Mouse (Mus musculus) adrenal gland (tissue): Measurements from ENCODE around the gene Apbb2.

ENCODE experiments used
- intact Hi-C: fragments of 180-260 bp; cut with DNase I; formaldehyde crosslinking; loops from one replicate; pipeline ENCODE4 v1.15.1; 2025

Apbb2 gene

GRCm38 (mm10) chr5:66319341-66319740 lies 299.2 kb downstream of the Apbb2 start:
- intact Hi-C loops: loop anchor here (5.0 kb wide), 1 partner anchor 42 kb away; no protein-coding TSS in a partner anchor

DNA sequence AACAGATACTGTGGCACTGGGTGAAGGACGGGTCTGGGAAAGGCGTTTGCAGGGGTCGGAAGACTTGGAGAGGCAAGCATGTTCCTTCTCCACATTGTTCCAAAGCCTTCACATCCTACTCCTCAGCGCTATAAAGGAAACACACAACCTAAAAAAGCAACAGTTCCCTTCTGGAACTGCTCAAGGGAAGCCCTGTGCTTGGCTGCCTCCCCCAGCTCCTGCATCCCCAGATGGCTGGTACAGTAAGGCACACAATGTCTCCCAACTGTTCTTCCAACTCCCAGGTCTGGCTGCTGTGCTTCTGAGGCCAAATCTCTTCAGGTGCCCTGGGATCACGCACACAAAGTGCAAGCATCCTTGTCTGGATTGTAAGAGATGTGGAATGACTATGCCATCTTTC lies 302.8 kb downstream of the Apbb2 start:
- intact Hi-C loops: loop anchor here (5.0 kb wide), 1 partner anchor 38 kb away; no protein-coding TSS in a partner anchor

- intact Hi-C loops: no loop called here
These were observed 307.8 kb downstream of the Apbb2 start for GRCm38 (mm10) chr5:66310806-66311205.

- intact Hi-C loops: no loop called here
These were observed 308.3 kb downstream of the Apbb2 start for GRCm38 (mm10) chr5:66310328-66310727.

GRCm38 (mm10) chr5:66305511-66305910 lies 313.1 kb downstream of the Apbb2 start:
- intact Hi-C loops: no loop called here

DNA sequence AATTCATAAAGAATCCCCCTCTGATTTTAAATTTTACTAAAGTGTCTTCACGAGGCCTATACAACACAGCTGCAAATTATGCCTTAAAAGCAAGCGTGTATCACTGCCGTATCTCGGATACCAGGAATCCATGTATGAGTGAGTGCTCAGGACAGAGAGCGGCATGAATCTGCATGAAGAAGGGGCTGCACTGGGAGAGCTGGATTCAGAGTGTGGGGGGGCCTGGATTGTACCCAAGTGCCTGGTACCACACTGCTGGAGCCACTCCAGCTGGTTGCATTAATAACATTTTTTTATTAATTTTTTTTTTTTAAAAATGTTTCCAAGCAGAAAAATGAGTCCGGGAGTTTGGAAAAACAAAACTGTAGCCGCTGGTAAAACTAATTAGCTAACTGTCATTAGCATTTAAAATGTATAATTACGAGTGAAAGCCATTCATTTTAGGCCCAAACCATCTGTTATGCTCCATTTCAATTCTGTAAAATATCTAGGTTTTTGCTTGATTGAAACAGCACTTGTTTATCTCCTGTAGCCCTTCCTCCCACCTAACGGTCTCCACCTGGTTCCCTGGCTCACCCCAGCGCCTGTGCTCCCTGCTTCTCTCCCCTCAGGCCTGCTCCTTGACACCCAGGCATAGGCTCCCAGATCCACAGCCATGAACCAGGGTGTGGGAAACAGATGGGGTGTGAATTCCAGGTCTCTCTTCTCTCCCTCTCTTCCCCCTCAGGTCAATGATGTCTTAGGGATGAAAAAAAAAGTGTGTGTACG lies 314.1 kb downstream of the Apbb2 start:
- intact Hi-C loops: no loop called here

GRCm38 (mm10) chr5:66302873-66303272 lies 315.7 kb downstream of the Apbb2 start:
- intact Hi-C loops: no loop called here

- intact Hi-C loops: no loop called here
These were observed 316.3 kb downstream of the Apbb2 start for GRCm38 (mm10) chr5:66302085-66302815.

- intact Hi-C loops: no loop called here
These were observed 318.0 kb downstream of the Apbb2 start for GRCm38 (mm10) chr5:66300576-66300975.

DNA sequence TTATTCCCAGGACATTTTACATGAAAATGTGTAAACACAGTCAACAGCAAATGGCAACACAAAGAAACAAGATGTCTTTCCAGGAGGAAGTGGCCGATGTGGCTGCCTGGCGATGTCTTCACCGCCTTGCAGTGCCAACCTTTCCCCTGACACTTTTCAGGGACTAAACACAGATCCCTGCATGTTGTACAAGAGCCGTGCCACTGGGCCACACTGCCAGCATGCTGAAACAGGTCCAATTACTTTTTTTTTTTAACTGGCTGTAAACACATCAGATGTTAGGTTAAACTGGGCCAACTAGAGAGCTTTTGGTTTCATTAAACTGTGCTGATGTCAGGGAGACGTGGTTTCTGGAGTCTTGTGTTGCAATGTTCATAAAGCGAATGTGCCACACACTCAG lies 319.7 kb downstream of the Apbb2 start:
- intact Hi-C loops: no loop called here

DNA sequence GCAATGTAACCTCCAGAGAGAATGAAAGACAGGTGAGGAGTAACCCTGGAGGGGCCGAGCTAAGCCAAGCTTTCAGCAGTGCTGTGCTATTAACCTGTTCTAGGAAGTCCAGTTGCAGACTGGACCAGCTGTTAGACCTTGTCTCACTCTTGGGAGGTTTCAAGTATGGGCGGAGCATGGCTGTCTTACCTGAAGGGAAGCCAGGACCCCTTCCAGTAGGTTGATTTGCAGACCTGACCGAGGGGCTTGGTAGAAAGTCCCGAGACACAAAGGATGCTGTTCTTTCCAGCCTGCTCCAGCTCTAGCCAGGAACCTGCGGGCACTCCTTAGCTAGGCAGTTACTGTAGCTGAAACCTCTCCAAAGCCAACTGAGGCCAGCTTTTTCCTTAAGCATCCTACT lies 322.5 kb downstream of the Apbb2 start:
- intact Hi-C loops: no loop called here

DNA sequence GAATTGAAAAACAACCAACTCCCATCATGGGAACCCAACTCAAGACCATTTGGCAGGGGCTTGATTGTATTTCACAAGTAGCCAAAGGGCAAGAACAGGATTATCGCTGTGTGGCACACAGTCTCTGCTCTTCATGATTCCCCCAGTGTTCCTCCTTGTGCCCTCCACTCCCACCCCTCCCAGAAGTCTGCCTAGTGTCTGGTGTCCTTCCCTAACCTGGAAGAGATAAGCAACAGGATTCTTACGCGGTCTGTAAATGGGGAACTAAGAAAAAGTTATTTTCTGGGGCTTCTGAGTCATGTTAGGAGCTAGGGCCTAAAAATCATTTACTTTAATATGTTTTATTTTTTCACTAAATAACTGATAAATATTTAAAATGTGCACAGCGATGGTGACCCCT lies 323.6 kb downstream of the Apbb2 start:
- intact Hi-C loops: no loop called here

- intact Hi-C loops: no loop called here
These were observed 324.4 kb downstream of the Apbb2 start for GRCm38 (mm10) chr5:66294106-66294625.

GRCm38 (mm10) chr5:66280742-66281141 lies 337.8 kb downstream of the Apbb2 start:
- intact Hi-C loops: loop anchor here (5.0 kb wide), 2 partner anchors 87 to 382 kb away; no protein-coding TSS in a partner anchor

DNA sequence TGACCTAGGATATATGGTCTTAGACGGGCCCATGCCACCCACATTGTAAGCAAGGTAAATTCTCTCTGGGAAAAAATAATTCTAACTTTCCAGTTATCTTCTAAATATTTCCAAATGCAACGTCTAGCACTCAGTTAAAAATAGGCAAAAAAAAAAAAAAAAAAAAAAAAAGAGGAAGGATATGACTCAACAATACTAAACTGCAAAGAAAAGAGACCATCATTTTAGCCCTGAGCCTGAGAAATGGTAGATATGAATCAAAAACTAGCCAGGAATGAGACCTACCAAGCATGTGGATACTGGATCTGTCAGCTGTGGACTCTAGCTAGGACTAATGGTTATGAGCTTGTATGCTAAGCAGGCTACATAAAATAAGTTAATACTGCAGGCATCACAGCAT lies 338.9 kb downstream of the Apbb2 start:
- intact Hi-C loops: loop anchor here (5.0 kb wide), 3 partner anchors 38 to 383 kb away; no protein-coding TSS in a partner anchor

GRCm38 (mm10) chr5:66274417-66274816 lies 344.2 kb downstream of the Apbb2 start:
- intact Hi-C loops: no loop called here

GRCm38 (mm10) chr5:66271141-66271540 lies 347.4 kb downstream of the Apbb2 start:
- intact Hi-C loops: no loop called here

GRCm38 (mm10) chr5:66269616-66270015 lies 349.0 kb downstream of the Apbb2 start:
- intact Hi-C loops: loop anchor here (10.0 kb wide), 1 partner anchor 95 kb away; no protein-coding TSS in a partner anchor

- intact Hi-C loops: loop anchor here (5.0 to 10.0 kb wide), 2 partner anchors 59 to 101 kb away; no protein-coding TSS in a partner anchor
These were observed 355.2 kb downstream of the Apbb2 start for GRCm38 (mm10) chr5:66263398-66263797.

- intact Hi-C loops: loop anchor here (5.0 to 10.0 kb wide), 2 partner anchors 60 to 102 kb away; no protein-coding TSS in a partner anchor
These were observed 356.1 kb downstream of the Apbb2 start for GRCm38 (mm10) chr5:66262475-66262874.

GRCm38 (mm10) chr5:66259756-66260448 lies 358.7 kb downstream of the Apbb2 start, which contains the start of gene Nsun7:
TSS of gene Nsun7 (plus strand) at chr5:66259897.
- intact Hi-C loops: loop anchor here (5.0 to 10.0 kb wide), 2 partner anchors 62 to 105 kb away; no protein-coding TSS in a partner anchor
